In genomic region chr17:84188374-84188961, GRCm38 (mm10) we compare ENCODE assay signal across 8 mouse cellular contexts. TPM values are rescaled to one million over a fixed set of nuclear protein-coding genes. Genes with fewer than 3 reads are reported as not detected.
DNase-seq lines count a peak whose midpoint lies in the region; ATAC-seq and TF ChIP-seq lines count a peak whose summit lies in the region.

No protein-coding gene starts in this region.

- in situ Hi-C loops in Patski (cut with MboI; ENCODE audit: low pct_unique_long_range_greater_than_20kb) = no loop called here

- H3K27ac ChIP-seq in hindbrain, embryonic 15.5 days (replicated peaks) = peak overlapping the region; percentile 77
- peak overlapping the region; percentile 94 for H3K27ac ChIP-seq in macrophage

- peaks cover 21% of the 10 kb centered on the region for H3K79me2 ChIP-seq in macrophage (ENCODE audit: inconsistent target)

- peak overlapping the region; percentile 55 for H3K4me3 ChIP-seq in hindbrain, embryonic 15.5 days
- H3K4me3 ChIP-seq in macrophage (ENCODE audit: inconsistent target) = peak overlapping the region; percentile 34

- POLR2A ChIA-PET in Patski (lab: Charles Lee) = interaction anchor here (1.0 to 2.1 kb wide), 4 partner anchors 43 to 286 kb away, joined by 3 to 20 read pairs (median 6); no protein-coding TSS in a partner anchor

- no peaks in the 10 kb centered on the region for H3K27me3 ChIP-seq in Patski
- H3K27me3 ChIP-seq in hindbrain, embryonic 15.5 days = peaks cover 8% of the 10 kb centered on the region

- peaks cover 32% of the 10 kb centered on the region for H3K4me1 ChIP-seq in hindbrain, embryonic 15.5 days (replicated peaks)

- 0 out of 2 replicates have a peak, but pooled peaks cover 2% of the 10 kb centered on the region for H3K36me3 ChIP-seq in hindbrain, embryonic 15.5 days
- peaks cover 6% of the 10 kb centered on the region; the same call in 1 of the 2 replicates for H3K36me3 ChIP-seq in macrophage (ENCODE audit: inconsistent target)

- ATAC-seq in Patski = peak; percentile 34
- ATAC-seq in hindbrain, embryonic 15.5 days (ENCODE audit: low FRiP score, low read depth) = peak; percentile 81

- no peaks in the 10 kb centered on the region for H3K9me3 ChIP-seq in hindbrain, embryonic 15.5 days

- peak overlapping the region; percentile 41 for H3K9ac ChIP-seq in hindbrain, embryonic 15.5 days

- TF ChIP-seq CTCF in Patski (IDR thresholded peaks at IDR 0.05) = no peak

- 3% methylated on average over 38 of the region's 38 CpGs for WGBS in hindbrain, embryonic 15.5 days
- WGBS in macrophage (ENCODE audit: missing documents) = under 1% methylated on average over 33 of the region's 38 CpGs

- H3K4me2 ChIP-seq in hindbrain, embryonic 15.5 days = peak overlapping the region; percentile 77

- DNase-seq in Patski (ENCODE audit: low read depth, low spot score) = peak; percentile 53
- peak; percentile 54 to 61 for DNase-seq in cerebellum, postnatal 36 days
- DNase-seq in frontal cortex, postnatal 36 days (ENCODE audit: low spot score in 2 of 2) = peak; percentile 72 to 75
- peak; percentile 77 for DNase-seq in left cerebral cortex, adult 11 months (ENCODE audit: low spot score)
- peak; percentile 73 for DNase-seq in retina, postnatal 7 days (ENCODE audit: low read depth, low spot score)
- peak; percentile 92 for DNase-seq in urinary bladder, adult 2 months (ENCODE audit: low spot score)

- CTCF ChIA-PET in Patski (lab: Charles Lee) = interaction anchor here (0.8 to 3.7 kb wide), 9 partner anchors 53 to 233 kb away, joined by 3 to 18 read pairs (median 3); no protein-coding TSS in a partner anchor

RNA-seq across cellular contexts. Expression of gene Zfp36l2, which starts 0.7 kb away (rescaled TPM):
- polyA plus RNA-seq in Patski (2021) (68.0 TPM), macrophage (2018) (113 to 171 TPM (median 117 TPM) in 3 replicates)
- polyA plus RNA-seq in hindbrain, embryonic 15.5 days (2015; fragmentation: Nextera tagmentation; extraction: Ambion mirVana) = 5.1 and 5.3 TPM in 2 replicates
- 100 to 1,000 TPM in 4 of 26 experiments, 10 to 100 TPM in 22; 11.4 to 143 (median 27.8) TPM for total RNA-seq in macrophage (2018; cell fraction: chromatin; rRNA removed)
- 100 to 1,000 TPM in 21 of 26 experiments, 10 to 100 TPM in 5; 24.8 to 255 (median 150) TPM for total RNA-seq in macrophage (2018; cell fraction: cytosol; rRNA removed)
- 100 to 1,000 TPM in 9 of 26 experiments, 10 to 100 TPM in 17; 28.0 to 273 (median 87.4) TPM for total RNA-seq in macrophage (2018; cell fraction: nucleus; rRNA removed)
- 67.9 and 84.3 TPM in 2 replicates for polyA plus RNA-seq in urinary bladder, adult 2 months (2012; rRNA removed)

Comparison
In these comparisons a context has a peak if more than half of its experiments do, and no peak if none do; other contexts are left out.
1. Peak in every context shown above with its lines: DNase-seq, ATAC-seq, H3K4me3 ChIP-seq and H3K27ac ChIP-seq.
2. RNA of gene Zfp36l2, which starts 0.7 kb away (polyA plus RNA-seq): 113 to 171 TPM in macrophage, 68.0 TPM in Patski (single experiment) and 67.9 to 84.3 TPM in urinary bladder, adult 2 months; 5.1 to 5.3 TPM in hindbrain, embryonic 15.5 days; every median in the first group is over 10 times any median in the second.